Mouse (Mus musculus) heart, embryonic 16.5 days (tissue): ENCODE measurements around the gene Snrpa. TPM values are rescaled to one million over a fixed set of nuclear protein-coding genes. Genes with fewer than 3 reads are reported as not detected.

Source experiments
- ATAC-seq: fragments of 200-750 bp; cut with Nextera tagmentation; replicated peaks from 2 replicates; pipeline ENCODE4 v1.8.0; 2017; ENCODE audit warnings: moderate number of reproducible peaks; ENCODE audit not compliant: insufficient read depth, low FRiP score; ENCODE audit errors: extremely low read depth
- H3K27ac ChIP-seq: fragments of 300-500 bp; sonication (generic); 2 replicates; pipeline ENCODE4 v1.5.1; 2014; ENCODE audit warnings: mild to moderate bottlenecking, low read length, control low read depth, moderate library complexity
- H3K27me3 ChIP-seq: fragments of 300-500 bp; sonication (generic); 2 replicates; pipeline ENCODE4 v1.6.1; 2014; ENCODE audit warnings: low read length, mixed read lengths; ENCODE audit not compliant: control insufficient read depth, insufficient read depth
- H3K36me3 ChIP-seq: fragments of 300-500 bp; sonication (generic); 2 replicates; pipeline ENCODE4 v1.6.1; 2014; ENCODE audit not compliant: control insufficient read depth, insufficient read depth
- H3K4me1 ChIP-seq: fragments of 300-500 bp; sonication (generic); 2 replicates; pipeline ENCODE4 v1.6.1; 2014; ENCODE audit warnings: low read length, mixed read lengths; ENCODE audit not compliant: control insufficient read depth, insufficient read depth
- H3K4me2 ChIP-seq: fragments of 300-500 bp; sonication (generic); 2 replicates; pipeline ENCODE4 v1.6.1; 2014; ENCODE audit warnings: low read depth, mild to moderate bottlenecking, control low read depth, low read length
- H3K4me3 ChIP-seq: fragments of 300-500 bp; sonication (generic); 2 replicates; pipeline ENCODE4 v1.5.1; 2014; ENCODE audit warnings: mild to moderate bottlenecking, control low read depth, low read length
- H3K9ac ChIP-seq: fragments of 300-500 bp; sonication (generic); 2 replicates; pipeline ENCODE4 v1.6.1; 2014; ENCODE audit warnings: low read length, control low read depth
- H3K9me3 ChIP-seq: fragments of 300-500 bp; sonication (generic); replicated peaks from 2 replicates; pipeline ENCODE4 v1.6.1; 2016; ENCODE audit warnings: low read length; ENCODE audit not compliant: control insufficient read depth
- WGBS: fragments of 180-500 bp; shearing (Covaris S2); extraction: QIAGEN DNeasy Blood & Tissue Kit; methylation state at CpG from one replicate; pipeline ENCODE4 v1.1.7; 2014; 5-methylcytosine and 5-hydroxymethylcytosine counted together
- microRNA counts: library from miRNA; unstranded; fragments of <30 nt; microRNA quantifications from one replicate; lab custom pipeline; 2016
- microRNA-seq: library from miRNA; unstranded; fragments of <30 nt; microRNA quantifications from one replicate; pipeline ENCODE4, GENCODE M21; 2017
- polyA plus RNA-seq: library from polyadenylated mRNA; unstranded; fragments of >200 nt; fragmentation: Nextera tagmentation; extraction: Ambion mirVana; gene quantifications from 2 replicates; pipeline ENCODE4 v1.2.1, GENCODE M21; 2015

The Snrpa gene
- polyA plus RNA-seq, 1 experiment from 2014 or later, result 165 TPM

DNA sequence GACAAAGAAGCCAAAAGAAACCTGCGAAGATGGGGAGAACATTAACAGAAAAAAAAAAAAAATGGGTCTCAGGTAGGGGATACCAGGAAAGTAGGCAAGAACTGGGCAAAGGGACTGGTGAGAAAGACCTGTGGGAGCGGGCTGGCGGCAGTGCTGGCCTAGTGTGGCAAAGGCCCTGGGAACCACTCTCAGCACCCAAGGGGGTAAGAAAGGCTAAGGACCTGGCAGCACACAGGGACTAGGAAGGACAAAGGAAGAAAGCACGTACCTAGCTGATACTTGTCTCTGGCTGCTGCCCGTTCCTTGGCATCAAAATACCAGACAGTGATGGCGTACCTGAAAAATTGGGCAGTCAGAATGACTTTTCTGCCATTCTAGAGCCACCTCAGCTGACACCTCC lies 36.8 kb downstream of the Snrpa start:
- H3K4me3 ChIP-seq, result no peak overlapping the region
- H3K27ac ChIP-seq, result no peak overlapping the region
- no peak overlapping the region for H3K9ac ChIP-seq
- no peaks in the 10 kb centered on the region for H3K27me3 ChIP-seq
- H3K4me1 ChIP-seq, result peaks cover 36% of the 10 kb centered on the region
- H3K4me2 ChIP-seq, result no peak overlapping the region
- no peaks in the 10 kb centered on the region for H3K9me3 ChIP-seq
- WGBS, result 92% methylated on average over 6 of the region's 6 CpGs
- H3K36me3 ChIP-seq, result peaks cover 31% of the 10 kb centered on the region
- ATAC-seq, result no peak

DNA sequence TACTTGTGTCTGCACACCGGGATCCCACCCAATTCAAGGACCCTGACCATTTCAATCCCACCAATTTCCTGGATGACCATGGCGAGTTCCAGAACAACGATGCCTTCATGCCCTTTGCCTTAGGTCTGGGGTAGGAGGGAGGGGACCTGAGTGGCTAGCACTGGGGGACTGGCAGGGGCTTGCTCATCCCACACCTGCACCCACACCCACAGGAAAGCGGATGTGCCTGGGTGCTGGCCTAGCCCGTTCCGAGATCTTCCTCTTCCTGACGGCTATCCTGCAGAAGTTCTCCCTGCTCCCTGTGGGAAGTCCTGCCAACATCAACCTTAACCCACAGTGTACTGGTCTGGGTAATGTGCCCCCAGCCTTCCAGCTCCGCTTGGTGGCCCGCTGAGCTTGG lies 37.9 kb downstream of the Snrpa start:
- Histone ChIP-seq H3K4me3 (no peak overlapping the region), H3K9ac (no peak overlapping the region), H3K36me3 (peaks cover 28% of the 10 kb centered on the region), H3K27ac (no peak overlapping the region), H3K9me3 (no peaks in the 10 kb centered on the region), H3K4me1 (peaks cover 29% of the 10 kb centered on the region), H3K27me3 (no peaks in the 10 kb centered on the region), H3K4me2 (no peak overlapping the region)
- ATAC-seq, result no peak
- WGBS, result 94% methylated on average over 9 of the region's 9 CpGs

DNA sequence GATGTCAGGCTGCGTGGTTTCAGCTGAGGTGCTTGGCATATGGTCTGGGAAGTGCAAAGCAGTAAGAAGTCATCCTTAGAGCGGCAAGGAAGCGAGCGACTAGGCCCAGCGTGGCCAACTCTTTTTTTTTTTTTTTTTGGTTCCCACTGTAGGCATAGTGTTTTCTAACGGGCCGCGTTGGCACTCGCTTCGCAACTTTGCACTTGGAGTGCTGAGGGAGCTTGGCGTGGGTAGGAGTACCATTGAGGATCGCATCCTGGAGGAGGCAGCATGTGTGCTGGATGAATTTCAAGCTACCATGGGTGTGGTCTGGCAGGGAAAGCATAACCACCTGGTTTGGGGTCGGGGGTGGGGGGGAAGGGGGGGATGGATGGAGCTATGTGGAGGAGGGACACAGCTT lies 40.1 kb downstream of the Snrpa start:
- Histone ChIP-seq H3K4me3 (no peak overlapping the region), H3K4me2 (no peak overlapping the region), H3K27me3 (no peaks in the 10 kb centered on the region), H3K9me3 (no peaks in the 10 kb centered on the region), H3K36me3 (peaks cover 25% of the 10 kb centered on the region), H3K9ac (no peak overlapping the region), H3K4me1 (peaks cover 11% of the 10 kb centered on the region), H3K27ac (no peak overlapping the region)
- WGBS, result 75% methylated on average over 13 of the region's 13 CpGs
- ATAC-seq, result no peak

DNA sequence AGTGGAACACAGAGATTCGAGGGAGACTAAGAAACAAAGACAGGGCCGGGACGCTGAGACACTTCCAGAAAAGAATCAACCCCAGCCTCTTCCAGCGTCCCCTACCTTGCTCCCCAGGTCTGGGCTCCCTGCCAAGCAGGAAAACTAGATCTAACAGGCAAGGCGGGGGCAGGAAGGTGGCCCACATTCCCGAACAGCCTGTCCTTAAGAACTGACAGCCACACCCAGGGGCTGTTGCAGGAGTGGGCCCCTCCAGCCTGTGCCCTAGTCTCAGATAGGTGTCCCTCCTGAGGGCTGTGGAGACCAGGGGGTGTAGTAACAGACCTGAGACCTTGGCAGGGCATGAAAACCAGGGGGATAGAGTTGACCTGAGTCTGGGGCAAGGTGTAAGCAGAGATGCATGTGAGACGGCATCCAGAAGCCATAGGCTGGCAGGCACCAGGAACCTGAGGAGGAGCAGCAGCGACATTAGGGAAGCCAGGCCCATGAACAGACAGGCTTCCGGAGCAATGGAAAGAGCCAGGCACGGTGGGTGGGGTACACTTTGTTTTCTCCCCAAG lies 42.8 kb downstream of the Snrpa start, which contains the start of gene Cyp2t4:
TSS of gene Cyp2t4 (plus strand) at position 510 of the 560 bp plus-strand sequence.
- Histone ChIP-seq H3K9ac (no peak within 1 kb of the TSS), H3K36me3 (peaks cover 12% of the 10 kb centered on the region), H3K4me2 (no peak within 1 kb of the TSS), H3K27me3 (no peaks in the 10 kb centered on the region), H3K27ac (no peak within 1 kb of the TSS), H3K9me3 (no peaks in the 10 kb centered on the region), H3K4me3 (no peak within 1 kb of the TSS), H3K4me1 (peaks cover 2% of the 10 kb centered on the region; the same call in 1 of the 2 replicates)
- WGBS, result 48% methylated on average over 10 of the region's 10 CpGs
- no peak for ATAC-seq

MicroRNA genes within 50 kb of the gene (microRNA counts, 519-probe panel; counts per million panel counts)
- 293 counts per million, percentile 1 among the panel's probes with 10 or more counts for microRNA mmu-miR-1191 (lab: Ali Mortazavi, UCI)

Small RNA genes within 50 kb of the gene (microRNA-seq; reads per million reads assigned to microRNA genes)
- 4.5 reads per million, percentile 17 among the genes with 10 or more reads in this experiment for gene Mir1191
- gene Mir3101, result not detected

Other genes with a start within 250 kb of the Snrpa start
- not detected in 2 replicates for gene Cyp2a12, start 167.2 kb downstream of the Snrpa start, polyA plus RNA-seq
- 12.8 and 18.0 TPM in 2 replicates for gene Cyp2f2, start 76.4 kb downstream of the Snrpa start, polyA plus RNA-seq
- gene Cyp2t4, start 42.6 kb downstream of the Snrpa start, polyA plus RNA-seq, result 0.08 TPM in 1 of 2 replicates, not detected in the other
- gene Egln2, start 29.5 kb downstream of the Snrpa start, polyA plus RNA-seq, result 48.4 and 55.3 TPM in 2 replicates
- gene Rab4b, start 17.4 kb downstream of the Snrpa start, polyA plus RNA-seq, result 48.1 and 51.0 TPM in 2 replicates
- gene Gm21983, start 15.2 kb downstream of the Snrpa start, polyA plus RNA-seq, result not detected in 2 replicates
- gene Mia, start 15.1 kb downstream of the Snrpa start, polyA plus RNA-seq, result 5.0 and 11.6 TPM in 2 replicates
- 2.4 and 2.6 TPM in 2 replicates for gene BC024978, start 490 bp downstream of the Snrpa start, polyA plus RNA-seq
- 2.5 and 3.4 TPM in 2 replicates for gene Itpkc, start 32.4 kb upstream of the Snrpa start, polyA plus RNA-seq
- gene Coq8b, start 36.8 kb upstream of the Snrpa start, polyA plus RNA-seq, result 15.3 and 15.9 TPM in 2 replicates
- gene Numbl, start 62.2 kb upstream of the Snrpa start, polyA plus RNA-seq, result 8.7 and 10.2 TPM in 2 replicates
- 63.5 and 86.0 TPM in 2 replicates for gene Ltbp4, start 141.4 kb upstream of the Snrpa start, polyA plus RNA-seq
- 22.3 and 24.1 TPM in 2 replicates for gene Shkbp1, start 159.7 kb upstream of the Snrpa start, polyA plus RNA-seq
- 0.46 TPM in 1 of 2 replicates, not detected in the other for gene Gm20479, start 161.1 kb upstream of the Snrpa start, polyA plus RNA-seq